Mouse (Mus musculus) ES-E14 (cell line): ENCODE data around the gene BC025920. TPM values are rescaled to one million over a fixed set of nuclear protein-coding genes. Genes with fewer than 3 reads are reported as not detected.

Experiments
- DNase-seq: peaks from one replicate; pipeline ENCODE4 v3.0.0-alpha.2; 2013; ENCODE audit warnings: low read depth, low spot score
- H3K27ac ChIP-seq: 2 replicates; pipeline ENCODE4 v1.5.1; 2012; ENCODE audit warnings: low read depth, mild to moderate bottlenecking, low read length, moderate library complexity, mixed read lengths; ENCODE audit not compliant: poor library complexity, insufficient read depth, severe bottlenecking
- H3K36me3 ChIP-seq: 2 replicates; pipeline ENCODE4 v1.6.1; 2012; ENCODE audit warnings: mild to moderate bottlenecking, low read length, moderate library complexity, mixed read lengths; ENCODE audit not compliant: control insufficient read depth, poor library complexity, insufficient read depth, severe bottlenecking
- H3K4me1 ChIP-seq, 2 experiments: fragments of 150-350 bp in 1 of 2; sonication (generic) in 1 of 2; 2 replicates each; pipeline ENCODE4 v1.6.1; 2012; ENCODE audit warnings: low read length in 2 of 2, mild to moderate bottlenecking in 1 of 2, mixed read lengths in 1 of 2; ENCODE audit not compliant: control insufficient read depth in 2 of 2, insufficient read depth in 2 of 2, poor library complexity in 1 of 2
- H3K4me3 ChIP-seq, 2 experiments: fragments of 150-350 bp in 1 of 2; sonication (generic) in 1 of 2; 2 replicates each; pipeline ENCODE4 v1.5.1; 2012; ENCODE audit warnings: low read length in 2 of 2, low read depth in 1 of 2, mild to moderate bottlenecking in 1 of 2, mixed read lengths in 1 of 2; ENCODE audit not compliant: insufficient read depth in 1 of 2, poor library complexity in 1 of 2, severe bottlenecking in 1 of 2
- H3K9ac ChIP-seq: 2 replicates; pipeline ENCODE4 v1.6.1; 2012; ENCODE audit warnings: low read depth, mild to moderate bottlenecking, low read length, mixed read lengths; ENCODE audit not compliant: poor library complexity, insufficient read depth, severe bottlenecking
- H3K9me3 ChIP-seq: fragments of 150-350 bp; sonication (generic); 2 replicates; pipeline ENCODE4 v1.6.1; 2012; ENCODE audit warnings: low read depth, mild to moderate bottlenecking, low read length; ENCODE audit not compliant: control insufficient read depth, insufficient read depth
- CHD2 ChIP-seq: IDR thresholded peaks from 2 replicates; pipeline ENCODE4 v1.6.1; 2014; ENCODE audit warnings: mild to moderate bottlenecking, low read depth, low read length, inconsistent platforms
- HCFC1 ChIP-seq: IDR thresholded peaks from 2 replicates; pipeline ENCODE4 v1.6.1; 2012; ENCODE audit warnings: low read length, inconsistent platforms, borderline replicate concordance; ENCODE audit not compliant: insufficient read depth
- MAFK ChIP-seq: IDR thresholded peaks from 2 replicates; pipeline ENCODE4 v1.6.1; 2014; ENCODE audit warnings: mild to moderate bottlenecking, low read depth, low read length, inconsistent platforms; ENCODE audit not compliant: insufficient read depth
- ZC3H11A ChIP-seq: IDR thresholded peaks from 2 replicates; pipeline ENCODE4 v1.6.1; 2012; ENCODE audit warnings: low read depth, mild to moderate bottlenecking, inconsistent platforms, low read length, borderline replicate concordance
- ZNF384 ChIP-seq: IDR thresholded peaks from 2 replicates; pipeline ENCODE4 v1.6.1; 2012; ENCODE audit warnings: low read depth, low read length, inconsistent platforms
- in situ Hi-C, 2 experiments: fragments of 600-800 bp; cut with MboI; formaldehyde crosslinking; loops; one replicate each; pipeline ENCODE4 v1.15.1; 2025; ENCODE audit warnings: low sequenced_read_pairs in 2 of 2, inconsistent platforms in 1 of 2; ENCODE audit not compliant: unreplicated experiment in 2 of 2
- total RNA-seq: library from RNA; depleted of rRNA; stranded (reverse); fragments of 300-350 nt; gene quantifications from 2 replicates; pipeline ENCODE4 v1.2.3, GENCODE M21; 2012

The BC025920 gene
- total RNA-seq, 1 experiment, result 2.5 TPM

DNA sequence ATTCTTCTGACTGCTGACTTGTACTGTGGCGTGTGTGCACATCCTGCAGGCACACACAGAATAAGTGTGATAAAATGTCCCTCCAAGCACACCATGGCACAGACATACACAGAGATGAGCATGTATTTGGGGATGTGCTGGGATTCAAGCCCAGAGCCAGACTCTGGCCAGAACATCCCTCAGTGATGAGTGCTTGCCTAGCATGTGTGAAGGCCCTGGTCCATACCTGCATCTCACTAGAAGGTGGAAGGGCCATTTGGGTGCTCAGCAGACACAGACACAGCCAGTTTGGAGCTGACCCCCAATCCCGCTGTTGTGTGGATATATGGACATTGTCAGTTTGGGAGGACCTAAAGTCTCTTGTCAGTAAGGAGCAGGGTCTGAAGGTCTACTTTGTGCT is 35.5 kb downstream of the BC025920 start:
- DNase-seq, result no peak
- Histone ChIP-seq H3K27ac (no peak overlapping the region), H3K9ac (no peak overlapping the region), H3K36me3 (no peaks in the 10 kb centered on the region), H3K4me1 (peaks cover 0 to 16% of the 10 kb centered on the region in 2 experiments; a peak in 1 of 4 replicates), H3K4me3 (no peak overlapping the region), H3K9me3 (no peaks in the 10 kb centered on the region)
- no peak for TF ChIP-seq ZNF384
- TF ChIP-seq MAFK, result no peak
- no peak for TF ChIP-seq ZC3H11A
- no peak for TF ChIP-seq HCFC1
- TF ChIP-seq CHD2, result no peak
- in situ Hi-C loops, result no loop called here

DNA sequence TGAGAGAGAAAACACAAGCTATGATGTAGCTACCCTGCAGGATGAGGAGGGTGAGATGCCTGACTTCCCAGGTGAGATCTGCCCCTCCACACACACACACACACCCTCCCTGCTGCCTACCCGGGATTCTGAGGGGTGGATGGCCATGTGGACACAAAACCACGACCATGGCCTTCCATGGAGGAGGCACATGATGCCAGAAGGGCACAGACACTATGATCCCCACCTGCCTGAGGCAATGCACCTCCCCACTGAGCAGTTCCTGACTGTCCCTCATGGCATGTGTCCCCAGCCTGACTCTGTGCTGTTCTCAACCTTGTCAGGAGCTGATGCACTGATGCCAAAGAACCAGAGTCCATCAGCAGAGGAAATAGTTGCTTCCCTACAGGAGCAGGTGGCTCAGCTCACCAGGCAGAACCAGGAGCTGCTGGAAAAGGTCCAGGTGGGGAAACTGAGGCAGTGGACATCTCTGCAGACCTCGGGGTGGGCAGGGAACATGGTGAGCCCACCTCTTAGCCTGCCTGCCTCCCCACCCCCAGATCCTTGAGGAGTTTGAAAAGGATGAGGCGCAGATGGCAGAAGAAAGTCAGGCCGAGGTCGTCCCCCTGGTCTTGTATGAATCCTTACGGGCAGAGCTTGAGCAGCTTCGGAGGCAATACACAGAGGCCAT is 36.0 kb downstream of the BC025920 start:
- Histone ChIP-seq H3K36me3 (no peaks in the 10 kb centered on the region), H3K9me3 (no peaks in the 10 kb centered on the region), H3K4me1 (peaks cover 0 to 14% of the 10 kb centered on the region in 2 experiments; a peak in 1 of 4 replicates), H3K4me3 (no peak overlapping the region; a peak in 1 of 4 replicates), H3K9ac (no peak overlapping the region), H3K27ac (no peak overlapping the region)
- no peak for TF ChIP-seq HCFC1
- no peak for TF ChIP-seq ZNF384
- no peak for TF ChIP-seq CHD2
- TF ChIP-seq ZC3H11A, result no peak
- TF ChIP-seq MAFK, result no peak
- no peak for DNase-seq
- in situ Hi-C loops, result no loop called here

DNA sequence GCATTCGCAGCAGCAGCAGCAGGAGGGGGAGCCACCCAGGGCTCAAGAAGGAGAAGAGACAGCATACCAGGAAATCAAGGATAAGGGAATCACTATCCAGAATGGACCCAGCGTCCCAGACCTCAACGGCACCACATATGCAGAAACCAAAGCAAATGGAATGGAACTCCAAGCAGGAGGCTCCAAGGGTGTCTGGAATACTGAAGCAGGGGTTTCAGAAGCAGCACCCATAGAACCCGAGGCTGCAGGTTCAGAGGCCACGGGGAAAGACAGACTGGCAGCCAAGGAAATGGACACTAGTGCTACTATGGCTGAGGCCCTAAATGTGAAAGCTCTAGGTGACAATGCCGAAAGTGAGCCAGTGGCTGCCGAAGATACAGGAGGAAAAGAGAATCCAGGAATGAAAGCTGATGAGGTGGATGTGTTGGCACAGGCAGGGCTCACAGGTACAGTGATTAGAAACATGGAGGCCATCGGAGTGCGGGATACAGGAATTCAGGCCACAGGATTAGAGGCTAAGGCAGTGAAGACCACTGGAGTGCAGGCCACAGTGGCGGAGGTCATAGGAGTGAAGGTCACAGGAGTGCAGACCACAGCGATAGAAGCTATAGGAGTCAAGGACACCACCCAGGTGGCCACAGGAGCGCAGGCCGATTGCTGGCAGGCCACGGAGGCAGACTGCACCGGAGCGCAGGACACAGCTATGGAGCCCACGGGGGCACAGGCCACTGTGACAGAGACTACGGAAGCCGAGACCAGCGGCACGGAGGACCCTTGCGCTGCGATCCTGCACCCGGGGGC is 36.8 kb downstream of the BC025920 start:
- no peak for DNase-seq
- peak overlapping the region; percentile 18; the same call in 1 of the 2 replicates for H3K27ac ChIP-seq
- peak overlapping the region; percentile 60 to 76 for H3K4me3 ChIP-seq
- no peaks in the 10 kb centered on the region for H3K9me3 ChIP-seq
- no peaks in the 10 kb centered on the region for H3K36me3 ChIP-seq
- peaks cover 0 to 14% of the 10 kb centered on the region in 2 experiments; a peak in 1 of 4 replicates for H3K4me1 ChIP-seq
- peak overlapping the region; percentile 87 for H3K9ac ChIP-seq
- in situ Hi-C loops, result no loop called here
- no peak for TF ChIP-seq ZNF384

DNA sequence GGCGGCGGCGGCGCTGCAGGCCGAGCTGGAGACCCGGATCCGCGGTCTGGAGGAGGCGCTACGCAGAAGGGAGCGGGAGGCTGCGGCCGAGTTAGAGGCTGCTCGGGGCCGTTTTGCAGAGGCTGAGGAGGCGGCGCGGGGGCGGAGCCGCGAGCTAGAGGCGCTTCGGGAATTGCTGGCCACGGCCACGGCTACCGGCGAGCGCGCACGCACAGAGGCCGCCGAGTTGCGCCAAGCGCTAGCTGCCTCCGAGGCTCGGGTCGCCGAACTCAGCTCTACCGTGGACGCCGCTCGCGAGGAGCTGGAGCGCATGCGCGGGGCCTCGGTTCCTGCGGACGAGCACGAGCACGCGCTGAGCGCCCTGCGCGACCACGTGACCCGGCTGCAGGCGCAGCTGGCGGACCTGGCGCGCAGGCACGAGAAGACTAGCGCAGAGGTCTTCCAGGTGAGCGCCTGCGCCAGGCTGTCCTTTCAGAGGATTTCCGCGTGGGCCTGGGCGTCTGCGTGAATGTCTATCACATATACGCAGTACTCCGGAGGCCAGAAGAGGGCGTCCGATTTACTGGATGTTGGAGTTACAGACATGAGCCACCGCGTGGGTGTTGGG is 37.5 kb downstream of the BC025920 start:
- peak overlapping the region; percentile 60 to 76 for H3K4me3 ChIP-seq
- peak; percentile 86 for DNase-seq
- no peaks in the 10 kb centered on the region for H3K36me3 ChIP-seq
- no peaks in the 10 kb centered on the region for H3K9me3 ChIP-seq
- peak overlapping the region; percentile 87 for H3K9ac ChIP-seq
- in situ Hi-C loops, result no loop called here
- H3K4me1 ChIP-seq, result peaks cover 0 to 14% of the 10 kb centered on the region in 2 experiments; a peak in 1 of 4 replicates
- no peak for TF ChIP-seq CHD2
- TF ChIP-seq ZNF384, result no peak
- no peak for TF ChIP-seq ZC3H11A
- H3K27ac ChIP-seq, result peak overlapping the region; percentile 18
